Mouse (Mus musculus) left cerebral cortex, postnatal 10 days (tissue): Measurements from ENCODE around the gene Ptprm. TPM values are rescaled to one million over a fixed set of nuclear protein-coding genes. Genes with fewer than 3 reads are reported as not detected.

Source experiments
- DNase-seq, 2 experiments: peaks; one replicate each; pipeline ENCODE4 v3.0.0; 2021 to 2022; ENCODE audit warnings: low spot score in 2 of 2, mixed read lengths in 1 of 2; ENCODE audit errors: extremely low spot score in 1 of 2
- intact Hi-C: fragments of 180-260 bp; cut with DNase I; formaldehyde crosslinking; loops from one replicate; pipeline ENCODE4 v1.15.1; 2025
- total RNA-seq, 2 experiments: library from RNA; stranded (reverse); gene quantifications; 2 replicates each; pipeline ENCODE4 v1.2.3; 2021

The Ptprm gene
- total RNA-seq, 2 experiments from 2014 or later: 40.4 to 43.0 TPM

DNA sequence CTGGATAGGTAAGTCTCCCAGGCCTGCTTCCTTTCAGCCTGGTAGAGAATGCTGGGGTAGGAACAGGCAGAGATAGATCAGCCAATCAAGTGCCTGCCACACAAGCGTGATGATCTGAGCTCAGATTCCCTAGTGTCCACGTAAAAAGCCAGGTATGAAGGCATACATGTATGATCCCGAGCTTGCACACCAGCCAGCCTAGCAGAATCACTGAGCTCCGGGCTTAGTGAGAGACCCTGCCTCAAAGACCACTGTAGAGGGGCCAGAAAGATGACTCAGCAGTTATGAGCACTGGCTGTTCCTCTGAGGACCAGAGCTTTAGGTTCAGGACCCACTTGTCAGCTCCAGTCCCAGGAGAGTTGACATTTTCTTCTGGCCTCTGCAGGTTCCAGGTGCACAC, 52.9 kb downstream of the Ptprm start:
- no peak for DNase-seq
- intact Hi-C loops: no loop called here

GRCm38 (mm10) chr17:67298269-67298798, 55.9 kb downstream of the Ptprm start:
- intact Hi-C loops: no loop called here
- no peak for DNase-seq

GRCm38 (mm10) chr17:67296604-67297595, 57.4 kb downstream of the Ptprm start:
- intact Hi-C loops: no loop called here

GRCm38 (mm10) chr17:67290662-67291240, 63.5 kb downstream of the Ptprm start:
- no peak for DNase-seq
- intact Hi-C loops: no loop called here

More at GRCm38 (mm10) chr17:67296604-67297595, 57.4 kb downstream of the Ptprm start:
- no peak for DNase-seq

DNA sequence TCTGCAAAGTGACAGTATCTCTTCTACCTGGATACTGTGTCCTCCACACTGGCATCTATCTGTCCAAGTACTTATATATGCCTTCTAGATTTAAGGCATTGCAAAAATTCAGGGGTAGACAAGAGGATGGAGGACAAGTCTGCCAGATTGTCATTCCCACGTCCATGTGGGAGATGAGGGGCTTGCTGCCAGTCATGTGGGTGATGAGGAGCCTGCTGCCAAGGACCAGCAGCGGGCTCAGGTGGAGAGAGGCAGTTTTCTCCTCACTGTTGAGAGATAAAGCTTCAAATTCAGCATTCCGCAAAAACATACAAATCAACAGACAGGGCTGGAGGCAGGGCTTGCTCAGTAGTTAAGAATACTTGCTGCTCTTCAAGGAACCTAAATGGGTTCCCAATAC, 66.8 kb downstream of the Ptprm start:
- no peak for DNase-seq
- intact Hi-C loops: no loop called here

- DNase-seq: no peak
- intact Hi-C loops: no loop called here
Measured at GRCm38 (mm10) chr17:67281640-67282170, 72.6 kb downstream of the Ptprm start.

DNA sequence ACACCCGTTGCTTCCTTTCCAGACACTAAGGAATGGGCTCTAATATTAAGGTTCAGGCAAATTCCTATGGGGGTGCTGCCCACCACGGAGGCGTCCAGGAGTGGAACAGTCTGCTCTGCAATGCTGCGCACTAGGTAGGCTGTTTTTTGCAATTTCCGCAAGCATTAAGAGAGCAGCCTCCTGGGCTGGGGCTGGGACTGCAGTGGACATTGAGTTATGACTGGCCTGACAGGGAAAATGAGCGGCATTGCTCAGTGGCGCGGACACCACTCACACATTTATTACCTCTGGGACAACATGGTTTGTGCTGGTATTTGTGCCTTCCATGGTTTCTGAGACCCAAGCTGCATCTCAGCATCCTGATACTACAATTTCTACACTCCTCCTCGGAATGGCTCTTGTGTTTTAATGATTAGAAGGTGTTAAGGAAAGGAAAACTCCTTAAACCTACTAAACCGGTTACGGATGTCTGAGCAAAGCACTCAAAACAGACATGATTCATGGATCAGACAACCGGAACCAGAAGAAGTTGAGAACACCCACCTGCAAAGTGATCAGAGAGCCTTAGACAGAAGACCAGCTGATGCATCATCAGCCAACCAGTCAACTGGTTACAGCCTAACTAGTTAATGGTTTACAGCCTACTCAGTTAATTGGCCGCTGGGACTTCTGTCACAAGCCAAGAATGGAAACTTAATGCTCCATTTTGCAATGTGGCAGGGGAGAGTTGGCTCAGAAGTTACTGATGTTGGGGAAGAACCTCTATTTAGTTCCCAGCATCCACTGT, 76.9 kb downstream of the Ptprm start:
- intact Hi-C loops: no loop called here
- DNase-seq: no peak

DNA sequence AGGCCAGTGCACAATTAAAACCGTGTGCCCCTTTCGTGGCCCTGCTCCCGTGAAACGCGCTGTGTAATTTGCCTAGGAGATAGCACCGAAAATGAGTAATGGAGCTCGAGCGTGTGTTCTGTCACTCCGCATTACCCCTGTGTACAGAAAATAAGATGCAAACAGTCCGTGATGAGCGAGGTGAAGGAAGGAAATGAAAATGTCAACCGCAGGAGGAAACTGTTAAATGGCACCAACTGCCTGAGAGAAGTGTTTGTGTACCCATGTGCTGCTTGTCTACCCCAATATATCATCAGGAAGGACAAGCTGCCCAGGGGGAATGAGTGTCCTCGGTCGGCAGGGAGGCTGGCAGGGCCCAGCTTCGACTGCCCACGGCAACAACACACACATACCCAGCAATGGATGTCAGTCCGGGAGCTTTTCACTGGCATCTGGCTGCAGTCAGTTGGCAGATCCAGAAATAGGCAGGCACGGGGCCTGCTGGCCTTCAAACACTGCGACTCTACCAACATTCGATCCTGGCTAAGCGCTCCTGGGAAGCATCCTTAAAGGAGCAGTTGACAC, 79.6 kb downstream of the Ptprm start:
- DNase-seq: peak; percentile 31 to 56
- intact Hi-C loops: no loop called here

DNA sequence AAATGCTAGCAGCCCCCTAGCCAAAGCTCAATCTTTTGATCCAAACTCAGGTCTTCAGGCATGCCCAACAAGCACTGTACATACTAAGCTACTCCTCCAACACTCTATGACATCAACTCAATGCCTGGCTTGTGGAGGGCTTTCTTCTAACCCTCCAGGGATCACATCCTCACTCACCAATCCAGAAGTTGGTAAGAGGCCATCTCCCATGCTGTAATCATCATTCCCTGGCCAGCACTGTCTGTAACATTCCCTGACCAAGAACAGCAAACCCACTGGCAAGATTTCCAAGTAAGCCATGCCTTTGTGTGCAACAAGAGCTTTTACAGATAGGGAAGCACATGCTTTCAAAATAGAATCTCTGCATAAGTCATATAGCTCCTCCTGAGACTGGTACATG, 81.3 kb downstream of the Ptprm start:
- no peak for DNase-seq
- intact Hi-C loops: no loop called here

DNA sequence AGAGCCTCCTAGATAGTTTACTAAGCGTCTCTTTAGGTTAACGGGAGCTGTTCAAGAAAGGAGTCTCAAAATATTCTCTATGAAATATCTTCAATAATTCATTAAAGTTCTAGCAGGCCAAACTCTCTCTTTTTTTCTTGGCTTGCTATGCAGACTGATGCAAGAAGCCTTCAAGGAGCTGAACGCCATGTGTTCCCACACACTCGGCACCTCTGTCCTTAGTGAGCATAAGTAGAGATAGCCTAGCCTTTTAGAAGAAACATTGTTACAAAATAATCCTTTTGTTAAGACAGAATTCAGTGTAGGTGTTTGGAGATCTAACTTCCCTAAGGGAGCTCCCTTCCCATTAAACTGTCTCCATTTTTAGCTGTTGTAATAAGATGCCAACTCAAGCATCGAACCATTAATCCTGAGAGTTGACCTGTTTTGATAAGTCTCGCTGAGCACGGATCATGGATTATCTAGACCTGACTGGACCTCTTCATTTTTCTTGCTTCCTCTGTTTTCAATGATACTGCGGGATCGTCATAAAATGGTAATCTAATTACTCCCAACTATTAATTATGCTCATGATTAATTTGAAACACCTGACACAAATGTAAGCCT, 85.7 kb downstream of the Ptprm start:
- DNase-seq: no peak
- intact Hi-C loops: no loop called here

DNA sequence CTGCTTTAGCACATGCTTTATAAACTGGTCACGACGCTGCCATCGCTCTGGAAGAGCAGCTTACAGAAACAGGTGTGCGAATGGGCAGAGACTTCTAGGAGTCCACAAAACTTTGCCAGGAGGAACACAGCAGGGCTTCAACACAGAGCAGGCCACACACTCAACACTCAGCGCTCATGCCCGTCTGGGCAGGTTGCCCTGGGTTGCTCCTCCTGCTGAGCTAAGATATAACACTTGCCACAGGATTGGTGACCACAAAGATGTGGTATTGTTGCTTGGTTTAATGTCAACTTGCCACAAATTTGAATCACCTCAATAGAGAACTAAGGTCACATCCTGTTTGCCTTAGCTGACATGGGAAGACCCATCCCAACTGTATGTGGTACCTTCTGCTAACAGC, 88.0 kb downstream of the Ptprm start:
- DNase-seq: no peak
- intact Hi-C loops: no loop called here

DNA sequence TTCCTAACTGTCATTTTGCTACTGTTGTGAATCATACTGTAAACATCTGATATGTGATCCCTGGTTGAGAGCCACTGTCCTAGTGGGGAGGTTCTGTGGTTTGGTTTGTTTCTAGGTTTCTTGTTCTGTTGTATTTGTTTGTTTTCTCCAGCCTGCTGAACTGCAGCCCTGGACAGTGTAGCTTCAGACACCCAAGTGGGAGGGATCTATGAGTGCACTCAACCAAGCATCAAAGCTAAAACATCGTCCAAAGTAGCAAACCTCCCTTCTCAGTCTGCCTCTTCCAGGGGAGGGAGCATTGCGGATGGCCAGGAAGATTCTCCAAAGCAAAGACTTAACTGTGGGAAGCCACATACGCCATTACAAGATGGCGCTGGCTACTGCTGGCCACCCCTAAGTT, 88.7 kb downstream of the Ptprm start:
- no peak for DNase-seq
- intact Hi-C loops: no loop called here

DNA sequence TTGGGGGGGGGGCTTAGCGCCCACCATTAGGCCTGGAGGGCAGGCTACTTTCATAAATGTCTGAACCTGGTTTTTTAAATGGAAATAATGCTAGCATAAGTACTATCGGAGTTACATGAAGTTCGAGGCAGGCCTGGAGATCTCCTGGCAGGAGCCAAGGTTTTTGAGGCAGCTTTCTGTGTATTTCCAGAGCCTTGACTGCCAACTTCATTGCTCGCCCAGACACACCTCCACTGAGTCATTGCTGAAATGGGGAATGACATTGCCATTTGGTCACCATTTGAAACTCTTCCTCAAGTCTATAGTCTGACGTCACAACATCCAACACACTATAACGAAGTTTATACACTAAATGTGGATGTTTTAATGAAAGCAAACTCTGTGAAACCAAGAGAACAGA, 89.5 kb downstream of the Ptprm start:
- intact Hi-C loops: no loop called here
- no peak for DNase-seq

GRCm38 (mm10) chr17:67263024-67263423, 91.2 kb downstream of the Ptprm start:
- intact Hi-C loops: no loop called here
- DNase-seq: no peak

GRCm38 (mm10) chr17:67260016-67260415, 94.2 kb downstream of the Ptprm start:
- intact Hi-C loops: no loop called here
- no peak for DNase-seq

DNA sequence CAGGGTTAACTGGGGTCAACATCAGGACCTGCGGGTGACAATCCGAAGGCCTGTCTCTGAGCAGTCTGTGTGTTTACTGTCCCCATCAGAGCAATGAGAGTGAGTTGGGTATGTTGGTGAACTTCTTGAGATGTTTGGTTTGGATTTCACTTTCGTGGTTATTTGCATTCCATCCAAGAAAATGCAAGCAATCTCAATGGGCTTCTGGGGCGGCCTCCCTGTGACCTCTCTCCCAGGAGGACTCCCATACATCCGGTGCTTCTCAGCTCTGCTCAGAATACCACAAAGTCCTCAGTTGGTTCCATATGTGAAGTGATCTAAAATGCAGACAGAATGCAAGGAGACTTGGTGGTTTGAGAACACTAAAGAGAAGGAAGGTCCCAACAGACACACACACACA, 96.5 kb downstream of the Ptprm start:
- no peak for DNase-seq
- intact Hi-C loops: no loop called here

GRCm38 (mm10) chr17:67256171-67256570, 98.1 kb downstream of the Ptprm start:
- DNase-seq: no peak
- intact Hi-C loops: no loop called here

DNA sequence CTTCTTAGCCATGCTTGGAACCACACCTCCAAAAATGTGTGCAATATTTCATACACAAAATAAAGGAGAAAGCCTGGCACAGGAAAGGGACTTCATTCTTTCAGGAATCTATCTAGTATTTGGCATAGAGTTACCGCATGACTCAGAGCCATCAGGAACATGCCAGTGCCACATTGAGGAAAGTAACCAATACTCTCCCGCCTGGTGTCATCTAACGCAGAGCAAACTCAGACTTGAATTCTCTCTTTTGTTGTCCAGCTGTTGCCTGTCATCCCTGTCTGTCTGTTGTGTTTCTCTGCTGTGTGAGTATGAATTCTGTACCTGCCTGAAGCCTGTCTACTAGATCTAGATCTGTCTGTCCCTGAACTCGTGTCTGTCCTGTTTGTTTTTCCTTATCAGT, 100.8 kb downstream of the Ptprm start:
- DNase-seq: no peak
- intact Hi-C loops: no loop called here
